Mouse (Mus musculus) stomach, postnatal 0 days (tissue): ENCODE results near the gene Lbx2. TPM values are rescaled to one million over a fixed set of nuclear protein-coding genes. Genes with fewer than 3 reads are reported as not detected.

Experiments used
- ATAC-seq: fragments of 200-750 bp; cut with Nextera tagmentation; 2 replicates; pipeline ENCODE4 v1.8.0; 2017; ENCODE audit not compliant: low FRiP score, low TSS enrichment
- DNase-seq: peaks from one replicate; pipeline ENCODE4 v3.0.0-alpha.2; 2016; ENCODE audit warnings: low spot score
- H3K27ac ChIP-seq: fragments of 300-500 bp; sonication (generic); replicated peaks from 2 replicates; pipeline ENCODE4 v1.5.1; 2014; ENCODE audit warnings: mild to moderate bottlenecking, control low read depth
- H3K27me3 ChIP-seq: fragments of 300-500 bp; sonication (generic); 2 replicates; pipeline ENCODE4 v1.6.1; 2014; ENCODE audit warnings: low read length; ENCODE audit not compliant: control insufficient read depth, insufficient read depth
- H3K36me3 ChIP-seq: fragments of 300-500 bp; sonication (generic); 2 replicates; pipeline ENCODE4 v1.6.1; 2014; ENCODE audit warnings: low read length, mixed read lengths; ENCODE audit not compliant: control insufficient read depth, insufficient read depth
- H3K4me1 ChIP-seq: fragments of 300-500 bp; sonication (generic); replicated peaks from 2 replicates; pipeline ENCODE4 v1.6.1; 2014; ENCODE audit warnings: antibody characterized with exemption; ENCODE audit not compliant: control insufficient read depth, insufficient read depth
- H3K4me2 ChIP-seq: fragments of 300-500 bp; sonication (generic); replicated peaks from 2 replicates; pipeline ENCODE4 v1.6.1; 2014; ENCODE audit warnings: low read depth, mild to moderate bottlenecking, control low read depth, moderate library complexity
- H3K4me3 ChIP-seq: fragments of 300-500 bp; sonication (generic); 2 replicates; pipeline ENCODE4 v1.5.1; 2014; ENCODE audit warnings: low read depth, low read length, control low read depth
- H3K9ac ChIP-seq: fragments of 300-500 bp; sonication (generic); 2 replicates; pipeline ENCODE4 v1.6.1; 2014; ENCODE audit warnings: mild to moderate bottlenecking, low read length, control low read depth, mixed read lengths
- H3K9me3 ChIP-seq: fragments of 300-500 bp; sonication (generic); 2 replicates; pipeline ENCODE4 v1.6.1; 2016; ENCODE audit warnings: low read length; ENCODE audit not compliant: control insufficient read depth
- CTCF ChIP-seq: IDR thresholded peaks from 2 replicates; pipeline ENCODE4 v1.5.1; 2016; ENCODE audit warnings: antibody characterized with exemption, low read depth, mild to moderate bottlenecking, moderate library complexity
- EP300 ChIP-seq: optimal IDR thresholded peaks from 2 replicates; pipeline ENCODE3; 2016; ENCODE audit warnings: antibody characterized with exemption
- WGBS: fragments of 180-500 bp; shearing (Covaris S2); extraction: QIAGEN DNeasy Blood & Tissue Kit; methylation state at CpG from one replicate; pipeline ENCODE4 v1.1.7; 2014; 5-methylcytosine and 5-hydroxymethylcytosine counted together
- polyA plus RNA-seq: library from polyadenylated mRNA; unstranded; fragments of >200 nt; fragmentation: Nextera tagmentation; extraction: Ambion mirVana; gene quantifications from 2 replicates; pipeline ENCODE4 v1.2.1, GENCODE M21; 2015

The Lbx2 gene
- polyA plus RNA-seq, 1 experiment from 2014 or later, result 0.53 TPM

DNA sequence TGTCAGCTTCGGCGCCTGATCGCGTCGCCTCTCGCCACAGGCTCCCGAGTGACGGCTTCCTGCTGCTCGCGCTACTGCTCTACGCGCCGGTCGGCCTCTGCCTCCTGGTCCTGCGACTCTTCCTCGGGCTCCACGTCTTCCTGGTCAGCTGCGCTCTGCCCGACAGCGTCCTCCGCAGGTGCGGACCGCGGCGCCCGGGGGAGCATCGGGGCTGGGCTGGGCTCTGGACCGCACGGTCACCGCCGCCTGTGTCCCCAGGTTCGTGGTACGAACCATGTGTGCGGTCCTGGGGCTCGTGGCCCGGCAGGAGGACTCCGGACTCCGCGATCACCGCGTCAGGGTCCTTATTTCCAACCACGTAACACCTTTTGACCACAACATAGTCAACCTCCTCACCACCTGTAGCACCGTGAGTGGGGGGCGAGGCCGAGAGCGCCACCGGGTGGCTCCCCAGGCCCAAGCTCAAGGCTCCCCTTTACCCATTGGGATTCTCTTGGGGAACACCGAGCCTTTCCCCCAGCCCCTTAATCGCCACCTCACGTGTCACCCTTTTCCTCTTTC is 31.2 kb upstream of the Lbx2 start, which contains the start of gene Htra2:
Gene Htra2, minus strand, starts transcription at position 403 of the 561 bp plus-strand sequence.
- peak within 1 kb of the TSS; percentile 97 for H3K4me2 ChIP-seq
- no peak for DNase-seq
- H3K4me3 ChIP-seq, result peak within 1 kb of the TSS; percentile 95
- peak within 1 kb of the TSS; percentile 91 for H3K27ac ChIP-seq
- no peaks in the 10 kb centered on the region for H3K9me3 ChIP-seq
- peak; percentile 9 for ATAC-seq
- WGBS, result under 1% methylated on average over 49 of the region's 50 CpGs
- TF ChIP-seq EP300, result no peak
- TF ChIP-seq CTCF, result peak; percentile 65
- H3K4me1 ChIP-seq, result peaks cover 3% of the 10 kb centered on the region; the same call in 1 of the 2 replicates
- peaks cover 14% of the 10 kb centered on the region for H3K36me3 ChIP-seq
- no peaks in the 10 kb centered on the region for H3K27me3 ChIP-seq
- peak within 1 kb of the TSS; percentile 96 for H3K9ac ChIP-seq

DNA sequence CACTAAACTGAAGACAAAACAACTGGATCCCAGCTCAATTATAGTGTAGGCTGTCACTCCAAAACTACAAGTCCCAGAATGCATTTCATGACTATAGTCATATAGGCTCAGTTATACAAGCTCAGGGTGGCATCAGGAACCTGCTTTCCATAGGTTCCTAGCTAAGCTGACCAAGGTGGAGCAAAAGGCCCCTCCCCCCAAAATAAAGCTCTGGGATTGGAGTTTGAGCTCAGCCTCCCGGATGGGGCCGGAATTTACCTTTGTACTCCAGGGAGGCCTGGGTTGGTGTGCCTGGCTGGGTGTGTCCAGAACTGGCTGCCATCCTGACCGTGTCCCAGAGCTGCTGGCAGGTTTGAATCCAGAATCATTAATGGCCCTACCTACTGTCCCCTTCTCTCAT is 28.4 kb upstream of the Lbx2 start, which contains the start of gene Dqx1:
Gene Dqx1, plus strand, starts transcription at position 55 of the 400 bp plus-strand sequence.
- no peaks in the 10 kb centered on the region for H3K27me3 ChIP-seq
- ATAC-seq (peak; percentile 85), DNase-seq (peak; percentile 91)
- H3K36me3 ChIP-seq, result peaks cover 11% of the 10 kb centered on the region
- peak within 1 kb of the TSS; percentile 53 for H3K27ac ChIP-seq
- H3K4me3 ChIP-seq, result peak within 1 kb of the TSS; percentile 10; the same call in 1 of the 2 replicates
- WGBS, result 29% methylated on average over 3 of the region's 3 CpGs
- TF ChIP-seq CTCF (no peak), EP300 (no peak)
- peak within 1 kb of the TSS; percentile 43 for H3K4me2 ChIP-seq
- H3K4me1 ChIP-seq, result no peaks in the 10 kb centered on the region; the same call in 1 of the 2 replicates
- H3K9ac ChIP-seq, result 0 out of 2 replicates have a peak within 1 kb of the TSS, but pooled peaks have one; percentile 27
- no peaks in the 10 kb centered on the region for H3K9me3 ChIP-seq

DNA sequence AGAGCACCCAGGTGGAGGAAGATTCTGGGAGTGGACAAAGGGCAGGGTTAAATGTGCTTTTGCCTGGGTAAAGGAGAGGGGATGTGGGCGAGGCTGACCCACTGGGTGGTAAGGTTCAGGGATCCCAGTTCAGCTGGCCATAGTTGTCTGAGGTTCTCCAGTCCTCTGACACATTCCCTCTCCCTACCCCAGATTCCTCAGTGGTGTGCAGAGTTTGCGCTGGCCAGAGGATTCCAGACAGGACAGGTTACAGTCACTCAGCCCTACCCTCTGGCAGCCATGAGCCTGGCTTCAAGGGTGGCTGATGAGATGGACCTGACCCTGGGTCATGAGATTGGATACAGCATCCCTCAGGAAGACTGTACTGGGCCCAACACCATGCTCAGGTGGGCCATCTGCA is 27.4 kb upstream of the Lbx2 start:
- H3K4me1 ChIP-seq, result no peaks in the 10 kb centered on the region; the same call in 1 of the 2 replicates
- no peak overlapping the region for H3K4me3 ChIP-seq
- peak overlapping the region; percentile 53; the same call in 1 of the 2 replicates for H3K27ac ChIP-seq
- H3K9ac ChIP-seq, result 0 out of 2 replicates have a peak overlapping the region, but pooled peaks have one; percentile 27
- no peaks in the 10 kb centered on the region for H3K9me3 ChIP-seq
- H3K4me2 ChIP-seq, result peak overlapping the region; percentile 43
- 92% methylated on average over 2 of the region's 2 CpGs for WGBS
- no peak for ATAC-seq
- no peak for TF ChIP-seq CTCF
- no peak for TF ChIP-seq EP300
- no peaks in the 10 kb centered on the region for H3K27me3 ChIP-seq
- DNase-seq, result no peak
- peaks cover 11% of the 10 kb centered on the region for H3K36me3 ChIP-seq

DNA sequence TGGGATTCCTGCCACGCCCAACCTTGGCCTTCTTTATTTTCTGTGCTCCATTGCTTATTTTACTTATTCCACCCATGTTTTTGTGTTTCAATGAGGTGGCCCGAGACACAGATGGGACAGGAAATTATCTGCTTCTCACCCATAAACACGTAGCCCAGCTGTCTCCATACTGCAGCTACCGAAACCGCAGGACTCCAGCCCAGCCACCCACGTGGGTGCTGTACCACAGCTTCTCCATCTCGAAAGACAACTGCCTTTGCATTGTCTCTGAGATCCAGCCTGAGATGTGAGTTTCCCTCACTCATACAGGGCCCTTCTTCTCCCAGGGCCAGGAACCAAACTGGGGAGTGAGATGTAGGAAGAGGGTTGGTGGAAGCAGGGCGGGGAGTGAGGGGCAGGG is 20.2 kb upstream of the Lbx2 start:
- Histone ChIP-seq H3K4me1 (no peaks in the 10 kb centered on the region), H3K27ac (no peak overlapping the region), H3K4me3 (no peak overlapping the region), H3K9ac (no peak overlapping the region), H3K36me3 (no peaks in the 10 kb centered on the region), H3K4me2 (no peak overlapping the region), H3K27me3 (peaks cover 23% of the 10 kb centered on the region; the same call in 1 of the 2 replicates), H3K9me3 (no peaks in the 10 kb centered on the region)
- DNase-seq (no peak), ATAC-seq (no peak)
- TF ChIP-seq CTCF, result no peak
- no peak for TF ChIP-seq EP300
- 38% methylated on average over 8 of the region's 8 CpGs for WGBS

DNA sequence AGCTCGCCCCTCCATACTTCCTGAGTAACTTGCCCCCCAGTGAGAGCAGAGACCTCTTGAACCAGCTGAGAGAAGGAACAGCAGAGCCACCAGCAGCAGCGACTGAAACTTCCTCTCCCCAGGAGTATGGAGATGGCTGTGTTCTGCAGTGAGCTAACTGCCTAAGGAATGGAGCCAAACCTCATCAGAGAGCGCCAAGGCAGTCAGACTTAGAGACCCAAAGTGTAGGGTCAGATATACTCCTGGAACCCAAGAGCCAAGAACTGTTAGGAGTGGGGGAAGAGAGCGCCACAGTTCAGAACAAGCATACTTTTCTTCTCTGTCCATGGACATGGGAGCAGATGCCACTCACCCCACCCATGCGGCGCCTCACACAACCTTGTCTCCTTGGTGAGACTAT is 19.7 kb upstream of the Lbx2 start:
- Histone ChIP-seq H3K27me3 (peaks cover 28% of the 10 kb centered on the region), H3K36me3 (no peaks in the 10 kb centered on the region), H3K9me3 (no peaks in the 10 kb centered on the region), H3K27ac (no peak overlapping the region), H3K4me3 (no peak overlapping the region), H3K9ac (no peak overlapping the region), H3K4me2 (no peak overlapping the region), H3K4me1 (no peaks in the 10 kb centered on the region)
- ATAC-seq (no peak), DNase-seq (no peak)
- no peak for TF ChIP-seq EP300
- no peak for TF ChIP-seq CTCF
- 44% methylated on average over 6 of the region's 6 CpGs for WGBS

DNA sequence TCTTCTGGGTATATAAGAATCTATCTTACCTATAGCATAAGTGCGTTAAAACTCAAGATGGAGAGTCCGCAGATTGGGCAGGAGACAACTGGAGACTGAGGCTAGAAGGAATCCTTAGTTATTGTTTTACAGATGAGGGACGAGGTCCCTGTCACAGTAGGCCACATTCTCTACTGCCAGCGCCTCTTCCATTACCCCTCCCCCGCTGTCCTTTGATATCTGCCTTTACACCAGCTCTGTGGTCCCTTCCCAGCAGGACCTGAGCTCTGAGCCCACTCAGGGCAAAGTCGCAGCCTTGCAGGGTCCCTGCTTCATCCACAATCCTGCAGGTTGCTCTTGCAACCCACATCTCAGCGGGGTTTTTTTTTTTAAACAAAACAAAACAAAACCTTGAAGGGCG is 17.9 kb upstream of the Lbx2 start:
- TF ChIP-seq CTCF, result no peak
- TF ChIP-seq EP300, result no peak
- Histone ChIP-seq H3K4me2 (no peak overlapping the region), H3K9ac (no peak overlapping the region), H3K27ac (no peak overlapping the region), H3K4me3 (peak overlapping the region; percentile 28), H3K9me3 (no peaks in the 10 kb centered on the region), H3K27me3 (peaks cover 40% of the 10 kb centered on the region), H3K4me1 (no peaks in the 10 kb centered on the region), H3K36me3 (no peaks in the 10 kb centered on the region)
- WGBS, result 16% methylated on average over 8 of the region's 8 CpGs
- ATAC-seq (no peak), DNase-seq (no peak)
